Mouse (Mus musculus) frontal cortex, adult 2 months (tissue): Measurements from ENCODE around the gene Clec10a. TPM values are rescaled to one million over a fixed set of nuclear protein-coding genes. Genes with fewer than 3 reads are reported as not detected.

Experiments
- DNase-seq, 2 experiments: peaks; one replicate each; pipeline ENCODE4 v3.0.0; 2022; ENCODE audit warnings: low spot score in 1 of 2; ENCODE audit errors: extremely low spot score in 1 of 2
- polyA plus RNA-seq: library from polyadenylated mRNA; depleted of rRNA; stranded (reverse); fragments of >200 nt; gene quantifications from 2 replicates; pipeline ENCODE4 v1.2.3, GENCODE M21; 2012

The Clec10a gene
- polyA plus RNA-seq, 1 experiment: 2.4 TPM

GRCm38 (mm10) chr11:70179401-70179800, 23.4 kb downstream of the Clec10a start:
- peak in 1 of 2 experiments; percentile 51 for DNase-seq

DNA sequence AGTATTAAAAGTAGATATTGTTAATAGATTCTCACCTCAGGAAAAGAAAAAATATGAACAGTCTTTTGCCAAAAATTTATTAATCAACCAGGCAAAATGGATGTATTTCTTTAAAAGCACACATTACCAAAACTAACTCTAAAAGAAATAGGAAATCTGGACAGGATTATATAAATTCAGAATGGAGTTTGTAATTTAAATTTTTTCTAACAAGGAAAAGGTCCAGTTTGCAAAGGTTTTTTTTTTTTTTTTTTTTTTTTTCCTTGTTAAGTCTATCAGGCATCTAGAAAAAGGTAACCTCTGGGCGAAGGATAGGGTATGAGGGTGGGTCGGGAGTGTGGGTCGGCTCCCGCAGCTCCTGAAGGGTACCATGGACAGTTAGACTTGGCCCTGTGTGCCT, 24.5 kb downstream of the Clec10a start:
- DNase-seq: no peak

- no peak for DNase-seq
Observed at GRCm38 (mm10) chr11:70185120-70185519, 29.1 kb downstream of the Clec10a start.

- DNase-seq: peak in 1 of 2 experiments; percentile 10
Observed at GRCm38 (mm10) chr11:70189319-70190134, 33.5 kb downstream of the Clec10a start.

DNA sequence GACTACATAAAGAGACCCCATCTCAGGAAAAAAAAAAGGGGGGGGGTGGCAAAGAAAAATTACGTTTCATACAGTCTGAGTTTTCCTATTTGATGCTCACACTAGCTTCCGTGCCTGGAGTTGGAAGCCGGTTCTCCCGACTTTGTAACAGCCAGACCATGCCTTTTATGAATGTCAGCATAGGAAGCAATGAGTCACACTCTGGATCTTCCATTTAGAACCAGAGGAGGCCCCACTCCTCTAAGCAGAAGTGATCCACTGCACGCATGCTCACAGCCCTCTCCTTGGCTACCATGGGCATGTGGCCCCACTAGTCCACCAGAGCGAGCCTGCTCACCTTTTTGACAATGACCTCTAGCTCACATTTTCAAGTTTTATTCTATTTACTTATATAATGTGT, 35.2 kb downstream of the Clec10a start:
- DNase-seq: no peak

- no peak for DNase-seq
Observed at GRCm38 (mm10) chr11:70192157-70192556, 36.2 kb downstream of the Clec10a start.

DNA sequence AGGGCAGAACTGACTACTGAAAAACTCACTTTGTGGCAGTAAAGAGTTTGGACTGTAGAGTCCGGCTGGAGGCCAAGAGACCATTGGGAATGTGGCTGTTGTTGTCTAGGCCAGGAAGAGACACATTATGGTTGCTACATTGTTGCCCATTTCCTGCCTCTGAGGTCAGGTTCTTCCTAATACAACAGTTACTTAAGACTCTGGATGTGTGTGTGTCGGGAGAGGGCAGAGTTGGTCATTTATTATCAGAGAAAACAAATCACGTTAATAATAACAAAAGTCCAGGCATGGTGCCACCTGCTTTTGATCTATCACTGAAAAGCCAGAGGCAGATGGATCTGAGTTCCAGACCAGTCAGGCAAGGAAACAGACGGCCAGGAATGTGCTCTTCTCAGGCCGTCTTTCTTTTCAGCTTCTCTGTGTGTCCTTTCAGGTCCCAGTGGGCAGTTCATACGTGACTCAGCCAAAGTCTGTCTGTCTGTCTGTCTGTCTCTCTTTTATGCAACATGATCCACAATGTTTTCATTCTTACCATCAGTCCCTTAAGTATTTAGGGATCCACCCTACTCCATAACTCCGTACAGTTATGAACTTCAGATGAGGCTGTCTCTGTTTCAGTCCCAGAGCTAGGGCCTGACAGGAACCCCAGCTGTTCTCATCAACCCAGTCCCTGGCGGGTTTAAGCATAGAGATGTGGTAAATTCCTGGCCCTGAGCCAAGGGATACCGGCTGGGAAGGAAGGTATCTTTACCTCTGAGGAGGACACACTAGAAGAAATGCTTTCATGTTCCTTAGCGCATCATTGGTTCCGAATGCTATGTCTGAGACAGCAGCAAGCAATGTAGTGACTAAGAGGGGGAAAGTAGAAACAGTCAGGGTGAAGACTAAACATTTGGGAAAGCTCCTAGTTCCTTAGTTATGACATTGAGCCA, 37.6 kb downstream of the Clec10a start:
- DNase-seq: no peak

GRCm38 (mm10) chr11:70198332-70198731, 42.3 kb downstream of the Clec10a start:
- no peak for DNase-seq

DNA sequence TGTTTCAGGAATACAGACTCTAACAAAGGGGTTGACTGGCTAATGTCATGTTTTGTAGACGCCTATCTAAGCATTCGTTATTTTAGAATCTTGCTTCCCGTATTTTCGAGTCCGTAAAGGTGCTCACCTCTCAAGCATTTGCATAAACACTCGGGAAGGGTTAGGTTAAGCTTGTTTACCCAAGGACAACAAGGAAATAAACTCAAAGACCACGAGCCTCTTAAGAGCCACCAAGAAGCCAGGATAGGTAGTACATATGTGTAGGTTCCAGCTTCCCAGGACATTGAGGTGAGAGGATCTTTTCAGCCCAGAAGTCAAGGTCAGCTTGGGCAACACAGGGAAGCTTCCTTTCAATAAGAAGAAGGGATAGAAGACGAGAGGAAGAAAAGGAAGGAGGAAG, 43.1 kb downstream of the Clec10a start:
- no peak for DNase-seq

- no peak for DNase-seq
Observed at GRCm38 (mm10) chr11:70200036-70200608, 44.1 kb downstream of the Clec10a start.

GRCm38 (mm10) chr11:70201691-70202090, 45.7 kb downstream of the Clec10a start:
- peak in 1 of 2 experiments; percentile 88 for DNase-seq

DNA sequence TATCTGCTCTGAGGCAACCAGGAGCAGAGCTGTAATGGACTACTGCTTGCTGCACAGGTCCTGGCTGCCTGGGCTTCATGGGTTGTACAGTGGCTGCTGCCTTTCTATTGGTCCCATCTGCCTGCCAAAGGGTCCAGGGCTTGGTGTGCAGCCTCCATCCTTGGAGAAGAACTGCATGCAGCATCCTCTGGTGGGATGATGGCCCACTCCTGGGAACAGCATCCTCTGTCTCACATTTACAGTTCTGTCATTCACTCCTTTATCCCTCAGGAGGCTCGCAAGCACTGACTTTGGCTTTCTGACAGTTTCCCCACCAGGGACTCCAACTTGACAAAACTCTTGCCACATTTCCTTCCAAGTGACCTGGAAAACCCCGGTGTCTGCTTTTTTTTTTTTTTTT, 50.8 kb downstream of the Clec10a start:
- DNase-seq: no peak

DNA sequence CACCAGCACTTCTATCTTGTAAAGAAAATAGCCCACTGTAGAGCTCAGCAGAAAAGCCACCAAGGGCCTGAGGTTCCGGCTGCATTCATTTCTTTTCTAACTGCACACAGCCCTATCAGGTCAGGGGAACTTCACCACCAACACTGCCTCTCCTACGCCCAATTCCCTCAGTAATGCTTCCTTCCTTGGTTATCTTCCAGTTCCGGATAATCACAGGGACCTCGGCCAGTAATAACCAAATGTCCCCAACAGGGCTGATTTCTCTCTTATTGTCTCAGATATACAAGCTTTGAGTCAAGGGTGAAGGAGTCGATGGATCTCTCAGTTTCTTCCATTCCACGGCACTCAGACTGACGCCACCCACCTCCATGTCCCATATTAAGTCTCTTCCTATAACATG, 51.3 kb downstream of the Clec10a start:
- DNase-seq: no peak

GRCm38 (mm10) chr11:70208778-70209388, 52.9 kb downstream of the Clec10a start:
- DNase-seq: no peak

DNA sequence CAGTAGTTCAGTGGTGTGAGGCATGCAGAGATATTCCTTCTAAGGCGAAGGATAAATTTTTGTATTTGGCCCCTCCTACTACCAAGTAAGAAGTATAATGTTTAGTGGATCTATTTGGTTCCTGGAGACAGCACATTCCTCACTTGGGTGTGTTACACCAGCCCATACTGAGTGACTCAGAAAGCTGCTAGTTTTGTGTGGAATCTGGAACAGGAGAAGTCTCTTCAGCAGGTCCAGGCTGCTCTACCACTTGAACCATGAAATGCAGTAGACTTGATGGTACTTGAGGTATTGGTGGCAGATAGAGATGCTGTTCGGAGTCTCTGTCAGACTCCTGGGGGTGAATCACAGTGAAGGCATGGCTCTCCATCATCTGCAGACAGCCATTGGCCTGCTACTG, 54.7 kb downstream of the Clec10a start:
- no peak for DNase-seq

DNA sequence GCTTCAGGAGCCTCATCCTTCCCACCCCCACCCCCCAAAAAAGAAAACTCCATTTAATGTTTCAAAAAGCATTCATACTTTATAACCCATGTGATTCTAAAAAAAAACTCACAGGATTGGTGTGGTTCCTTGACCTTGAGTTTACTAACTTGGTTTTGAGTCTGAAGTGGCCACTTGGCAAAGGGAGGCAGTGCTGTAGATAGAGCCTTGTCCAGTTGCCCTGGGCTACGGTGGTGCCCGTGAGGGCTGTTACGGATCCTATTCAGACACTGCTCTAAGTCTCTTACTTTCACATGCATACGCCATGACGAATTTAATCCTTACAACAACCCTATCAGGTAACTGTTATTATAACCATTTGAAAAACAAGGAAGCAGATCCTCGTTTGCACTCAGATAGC, 56.0 kb downstream of the Clec10a start:
- DNase-seq: no peak

DNA sequence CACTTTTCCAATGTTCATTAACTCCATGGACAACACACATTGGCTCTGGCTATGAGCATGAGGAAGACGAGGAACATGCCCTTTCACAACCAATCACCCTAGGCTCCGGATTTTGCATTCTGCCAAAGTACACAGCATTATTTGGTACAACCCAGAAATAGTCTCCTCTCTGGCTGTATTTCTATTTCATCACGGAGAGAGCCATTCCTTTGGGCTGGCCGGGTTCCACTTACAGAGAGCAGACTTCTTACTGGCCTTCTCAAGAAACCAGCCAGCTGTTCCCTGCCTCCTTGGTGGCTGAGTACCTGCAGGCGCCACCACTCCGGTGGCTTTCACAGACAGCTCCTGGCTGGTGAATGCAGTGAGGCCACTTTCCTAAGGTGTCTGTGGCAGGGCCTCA, 56.4 kb downstream of the Clec10a start, which contains the start of gene Slc16a11:
Gene Slc16a11, plus strand, starts transcription at position 330 of the 400 bp plus-strand sequence.
- no peak for DNase-seq

DNA sequence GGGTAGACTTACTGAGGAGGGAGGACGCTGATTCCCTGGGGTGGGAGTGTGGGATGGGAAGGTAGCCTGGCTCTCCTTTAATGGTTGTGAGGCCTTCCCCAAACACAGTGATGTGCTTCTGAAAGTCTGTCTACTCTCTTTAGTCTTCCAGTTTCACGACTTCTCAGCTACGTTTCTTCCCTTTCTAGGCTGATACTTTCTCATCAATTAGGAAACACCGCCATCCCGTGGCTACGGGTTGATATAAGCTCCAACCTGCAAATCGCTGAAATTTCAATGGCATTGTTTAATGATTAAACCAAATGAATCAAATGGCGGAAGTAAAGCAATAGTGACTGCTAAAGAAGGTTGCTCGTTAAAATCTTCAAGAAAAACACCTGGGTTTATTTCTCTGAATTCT, 56.9 kb downstream of the Clec10a start:
- DNase-seq: peak in 1 of 2 experiments; percentile 84

GRCm38 (mm10) chr11:70213736-70214135, 57.7 kb downstream of the Clec10a start:
- DNase-seq: no peak

- no peak for DNase-seq
Observed at GRCm38 (mm10) chr11:70214191-70214855, 58.3 kb downstream of the Clec10a start.
